Comparison of ENCODE assay signal across 12 mouse cellular contexts in the genomic region with DNA sequence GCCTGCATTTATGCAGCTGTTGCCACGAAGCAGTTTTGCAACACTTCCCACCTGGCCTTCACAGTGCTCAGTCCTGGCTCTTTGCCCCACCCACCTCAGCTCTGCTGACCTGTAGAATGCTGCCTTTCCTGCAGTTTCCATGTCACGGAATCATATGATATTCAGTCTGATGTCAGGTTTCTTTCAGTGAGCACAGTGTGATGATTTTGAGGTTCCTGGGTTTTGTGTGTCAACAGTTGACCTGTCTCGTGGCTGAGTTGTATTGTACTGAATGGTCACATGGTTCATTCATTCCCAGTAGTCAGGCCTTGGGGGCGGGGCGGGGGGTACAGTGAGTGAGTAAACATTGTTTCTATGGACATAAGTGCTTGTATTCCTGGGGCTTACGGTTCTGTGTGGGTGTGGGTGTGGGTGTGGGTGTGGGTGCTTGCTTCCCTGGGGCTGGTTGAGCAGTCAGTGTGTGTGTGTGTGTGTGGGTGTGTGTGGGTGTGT. TPM values are rescaled to one million over a fixed set of nuclear protein-coding genes. Genes with fewer than 3 reads are reported as not detected.
DNase-seq lines count a peak whose midpoint lies in the region; ATAC-seq and TF ChIP-seq lines count a peak whose summit lies in the region.
"Had no signal": no experiment of that assay in that cellular context is flagged by ENCODE, and none has a peak within 500 bp of the region (broad histone marks: within the 10 kb centered on the region; RNA-seq: fewer than 3 reads in every experiment).

No protein-coding gene starts in this region.

- H3K4me1 ChIP-seq in lung, adult 2 months (ENCODE audit: control insufficient read depth, insufficient read depth, low read length): peaks cover 49% of the 10 kb centered on the region
- peaks cover 20% of the 10 kb centered on the region for H3K4me1 ChIP-seq in liver, embryonic 11.5 days (replicated peaks; ENCODE audit: control insufficient read depth, insufficient read depth, low read length)

- H3K36me3 ChIP-seq in liver, embryonic 11.5 days (ENCODE audit: control insufficient read depth, insufficient read depth, low read length): no peaks in the 10 kb centered on the region
- H3K36me3 ChIP-seq in splenic B cell, adult 2 months (ENCODE audit: control insufficient read depth, insufficient read depth, low read length, poor library complexity, severe bottlenecking): no peaks in the 10 kb centered on the region
- H3K36me3 ChIP-seq: G1E; heart, embryonic 15.5 days; limb, embryonic 10.5 days had no signal

- DNase-seq in lung, adult 2 months: peak; percentile 37
- DNase-seq in lung, postnatal 10 days: no peak
- peak; percentile 52 for DNase-seq in induced T-regulatory cell, adult 2 months (ENCODE audit: low read depth)
- no peak for DNase-seq in liver, embryonic 11.5 days (ENCODE audit: low spot score)
- peak; percentile 83 for DNase-seq in splenic B cell, adult 2 months (ENCODE audit: low read depth, low spot score)
- no peak for DNase-seq in layer of hippocampus, postnatal 36 days
- DNase-seq: adrenal gland, postnatal 10 days; thymus, postnatal 25 days had no signal

- no peak overlapping the region for H3K9ac ChIP-seq in liver, embryonic 11.5 days (ENCODE audit: low read depth, low read length)
- H3K9ac ChIP-seq: heart, embryonic 15.5 days had no signal

- H3K4me3 ChIP-seq in lung, adult 2 months (replicated peaks; ENCODE audit: extremely low read depth, low read depth, low read length): no peak overlapping the region
- no peak overlapping the region for H3K4me3 ChIP-seq in liver, embryonic 11.5 days (ENCODE audit: low read depth, low read length)
- H3K4me3 ChIP-seq: heart, embryonic 15.5 days; limb, embryonic 10.5 days had no signal

- H3K4me2 ChIP-seq in liver, embryonic 11.5 days: no peak overlapping the region
- H3K4me2 ChIP-seq: heart, embryonic 15.5 days had no signal

- TF ChIP-seq POLR2A in lung, adult 2 months (IDR thresholded peaks at IDR 0.05; ENCODE audit: borderline replicate concordance, extremely low read depth, low read depth, low read length): no peak

- H3K27me3 ChIP-seq in liver, embryonic 11.5 days (replicated peaks; ENCODE audit: control insufficient read depth, insufficient read depth, low read length): no peaks in the 10 kb centered on the region
- H3K27me3 ChIP-seq in splenic B cell, adult 2 months (ENCODE audit: control insufficient read depth, insufficient read depth, low read length, poor library complexity, severe bottlenecking): no peaks in the 10 kb centered on the region
- H3K27me3 ChIP-seq: heart, embryonic 15.5 days had no signal

- H3K9me3 ChIP-seq in liver, embryonic 11.5 days (ENCODE audit: control insufficient read depth, low read length): no peaks in the 10 kb centered on the region
- H3K9me3 ChIP-seq: heart, embryonic 15.5 days; limb, embryonic 10.5 days had no signal

- peak; percentile 47; the same call in 1 of the 2 replicates for ATAC-seq in liver, embryonic 11.5 days (replicated peaks; ENCODE audit: low FRiP score)
- ATAC-seq in activated CD4-positive, CD25-positive, alpha-beta regulatory T cell, adult 4 months: no peak

- no peak overlapping the region for H3K27ac ChIP-seq in liver, embryonic 11.5 days (ENCODE audit: low read depth, low read length)
- H3K27ac ChIP-seq: limb, embryonic 10.5 days had no signal

- TF ChIP-seq CTCF in lung, adult 2 months (IDR thresholded peaks at IDR 0.05; ENCODE audit: insufficient read depth, low read length): no peak

- WGBS in lung, adult 2 months: 39% methylated on average over 6 of the region's 6 CpGs
- WGBS in liver, embryonic 11.5 days: 65% methylated on average over 6 of the region's 6 CpGs

RNA-seq across cellular contexts. Expression of gene Inpp5a, which starts 9.7 kb away (rescaled TPM):
- 52.1 and 61.0 TPM in 2 replicates for polyA plus RNA-seq in lung, adult 2 months (2012; rRNA removed)
- polyA plus RNA-seq in liver, embryonic 11.5 days (2014; fragmentation: Nextera tagmentation; extraction: Ambion mirVana): 11.8 and 14.3 TPM in 2 replicates
- polyA plus RNA-seq in activated CD4-positive, CD25-positive, alpha-beta regulatory T cell, adult 4 months (2017; shearing (Covaris generic)): 1 to 10 TPM; 4.8 to 6.5 TPM
- 10 to 100 TPM; 38.7 to 42.9 TPM for total RNA-seq in layer of hippocampus, postnatal 36 days (2021)

Comparison
In these comparisons a context has a peak if more than half of its experiments do, and no peak if none do; other contexts are left out.
1. DNase-seq: peak in lung, adult 2 months (single experiment), induced T-regulatory cell, adult 2 months (single experiment) and splenic B cell, adult 2 months (single experiment); none in lung, postnatal 10 days (single experiment), liver, embryonic 11.5 days (single experiment) and layer of hippocampus, postnatal 36 days (0 of 2).